Mouse (Mus musculus) liver, postnatal 0 days (tissue): ENCODE results near the gene Mgat4a. TPM values are rescaled to one million over a fixed set of nuclear protein-coding genes. Genes with fewer than 3 reads are reported as not detected.
A peak's percentile ranks its signal among the peaks of the same experiment; 100 is the strongest.

Experiments
- ATAC-seq: fragments of 200-750 bp; cut with Nextera tagmentation; 2 replicates; pipeline ENCODE4 v1.8.0; 2017; ENCODE audit warnings: mild to moderate bottlenecking, moderate library complexity
- DNase-seq: peaks from one replicate; pipeline ENCODE4 v3.0.0-alpha.2; 2016
- H3K27ac ChIP-seq: fragments of 300-500 bp; sonication (generic); 2 replicates; pipeline ENCODE4 v1.5.1; 2014; ENCODE audit warnings: antibody characterized with exemption, moderate library complexity, mild to moderate bottlenecking, low read depth
- H3K27me3 ChIP-seq: fragments of 300-500 bp; sonication (generic); 2 replicates; pipeline ENCODE4 v1.6.1; 2014; ENCODE audit warnings: low read length, control low read depth, mixed read lengths; ENCODE audit not compliant: insufficient read depth
- H3K36me3 ChIP-seq: fragments of 300-500 bp; sonication (generic); replicated peaks from 2 replicates; pipeline ENCODE4 v1.6.1; 2014; ENCODE audit warnings: mild to moderate bottlenecking, control low read depth, low read length, moderate library complexity, mixed read lengths; ENCODE audit not compliant: insufficient read depth
- H3K4me1 ChIP-seq: fragments of 300-500 bp; sonication (generic); 2 replicates; pipeline ENCODE4 v1.6.1; 2014; ENCODE audit warnings: antibody characterized with exemption, mild to moderate bottlenecking, control low read depth; ENCODE audit not compliant: insufficient read depth
- H3K4me2 ChIP-seq: fragments of 300-500 bp; sonication (generic); 2 replicates; pipeline ENCODE4 v1.6.1; 2014; ENCODE audit warnings: low read depth, mild to moderate bottlenecking, low read length, moderate library complexity, mixed read lengths
- H3K4me3 ChIP-seq: fragments of 300-500 bp; sonication (generic); 2 replicates; pipeline ENCODE4 v1.5.1; 2014; ENCODE audit warnings: low read depth, low read length
- H3K9ac ChIP-seq: fragments of 300-500 bp; sonication (generic); replicated peaks from 2 replicates; pipeline ENCODE4 v1.6.1; 2014; ENCODE audit warnings: mild to moderate bottlenecking, moderate library complexity
- H3K9me3 ChIP-seq: fragments of 300-500 bp; sonication (generic); 2 replicates; pipeline ENCODE4 v1.6.1; 2016; ENCODE audit warnings: mild to moderate bottlenecking, control low read depth, low read length, mixed read lengths
- CTCF ChIP-seq: sonication (generic); IDR thresholded peaks from 2 replicates; pipeline ENCODE4 v1.5.1; 2016; ENCODE audit warnings: antibody characterized with exemption, low read depth
- EP300 ChIP-seq: IDR thresholded peaks from 2 replicates; pipeline ENCODE4 v1.6.1; 2016; ENCODE audit warnings: antibody characterized with exemption, low read depth, mild to moderate bottlenecking
- WGBS: fragments of 180-500 bp; shearing (Covaris S2); extraction: QIAGEN DNeasy Blood & Tissue Kit; methylation state at CpG from one replicate; pipeline ENCODE4 v1.1.7; 2014; ENCODE audit not compliant: insufficient replicate concordance; 5-methylcytosine and 5-hydroxymethylcytosine counted together
- polyA plus RNA-seq: library from polyadenylated mRNA; unstranded; fragments of >200 nt; fragmentation: Nextera tagmentation; extraction: Ambion mirVana; gene quantifications from 2 replicates; pipeline ENCODE4 v1.2.1, GENCODE M21; 2015

Gene Mgat4a
- polyA plus RNA-seq, 1 experiment from 2014 or later, result 0.66 TPM

DNA sequence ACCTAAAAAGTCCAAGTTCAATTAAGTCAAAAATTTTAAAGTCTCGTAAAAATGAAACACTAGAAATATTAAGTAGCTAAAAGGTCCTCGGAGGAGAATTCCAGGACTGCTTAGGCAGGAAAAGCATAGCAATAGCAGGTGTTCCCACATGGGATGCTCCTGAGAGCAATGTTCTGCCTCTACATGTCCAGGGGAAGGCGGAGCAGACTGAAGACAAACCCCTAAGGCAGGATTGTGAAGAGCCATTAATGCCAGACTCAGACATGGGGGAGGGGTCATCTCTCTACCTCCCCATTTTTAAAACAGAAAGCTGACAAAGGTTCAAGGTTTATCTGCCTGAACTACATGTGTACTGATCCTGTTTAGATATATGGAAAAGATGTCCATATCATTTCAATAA is 45.7 kb downstream of the Mgat4a start:
- Histone ChIP-seq H3K9ac (no peak overlapping the region), H3K4me3 (no peak overlapping the region), H3K27ac (no peak overlapping the region), H3K4me1 (peaks cover 10% of the 10 kb centered on the region; the same call in 1 of the 2 replicates), H3K4me2 (no peak overlapping the region; the same call in 1 of the 2 replicates), H3K36me3 (no peaks in the 10 kb centered on the region), H3K9me3 (no peaks in the 10 kb centered on the region), H3K27me3 (no peaks in the 10 kb centered on the region)
- DNase-seq (no peak), ATAC-seq (no peak)
- TF ChIP-seq CTCF (no peak), EP300 (no peak)
- 95% methylated on average over 3 of the region's 3 CpGs for WGBS

DNA sequence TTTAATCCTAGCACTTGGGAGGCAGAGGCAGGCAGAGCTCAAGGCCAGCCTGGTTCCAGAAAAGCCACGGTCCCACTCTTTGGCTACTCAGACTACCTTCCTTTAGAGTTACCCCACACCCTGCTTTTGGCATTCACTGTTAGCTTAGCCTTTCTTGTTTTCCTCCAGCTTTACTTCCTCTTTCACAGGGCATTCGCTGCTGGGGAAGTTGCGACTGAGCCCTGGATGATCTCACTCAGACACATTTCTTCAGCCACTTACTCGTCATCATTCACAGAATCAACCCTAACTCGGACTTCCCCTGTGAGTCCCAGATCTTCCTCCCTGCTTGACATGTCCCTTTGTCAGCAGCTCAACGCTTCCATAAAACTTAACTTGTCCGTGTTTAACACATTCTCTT is 49.1 kb downstream of the Mgat4a start:
- H3K4me1 ChIP-seq, result peaks cover 9% of the 10 kb centered on the region; the same call in 1 of the 2 replicates
- H3K4me3 ChIP-seq, result no peak overlapping the region
- H3K27ac ChIP-seq, result peak overlapping the region; percentile 71
- DNase-seq (peak; percentile 45), ATAC-seq (peak; percentile 69)
- H3K36me3 ChIP-seq, result no peaks in the 10 kb centered on the region
- no peak overlapping the region; the same call in 1 of the 2 replicates for H3K9ac ChIP-seq
- no peaks in the 10 kb centered on the region for H3K27me3 ChIP-seq
- TF ChIP-seq CTCF, result no peak
- H3K9me3 ChIP-seq, result no peaks in the 10 kb centered on the region
- WGBS, result 20% methylated on average over 7 of the region's 7 CpGs
- H3K4me2 ChIP-seq, result peak overlapping the region; percentile 48

DNA sequence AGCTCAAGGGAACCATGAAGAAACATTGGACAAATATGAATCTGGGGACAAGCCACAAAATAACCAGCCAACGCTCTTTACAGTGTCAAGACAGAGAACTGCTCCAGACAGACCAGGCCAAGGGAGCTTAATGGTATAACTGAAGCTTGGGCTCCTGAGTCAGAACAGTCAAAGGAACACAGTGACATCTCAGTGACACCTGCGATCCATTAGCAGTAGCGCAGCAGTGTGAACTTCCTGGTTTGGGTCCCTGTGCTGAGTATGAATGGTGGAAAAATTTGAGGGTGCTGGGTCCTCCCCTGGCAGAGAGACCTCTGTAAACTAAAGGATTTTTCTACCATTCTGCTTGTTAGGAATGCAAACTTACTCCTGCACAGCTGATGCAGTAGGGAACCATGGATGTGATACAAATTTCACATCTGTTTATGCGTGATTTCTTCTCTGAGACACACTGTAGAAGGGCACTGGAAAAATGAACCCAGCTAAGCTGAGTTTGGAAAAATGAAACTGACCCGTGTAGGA is 50.1 kb downstream of the Mgat4a start:
- Histone ChIP-seq H3K4me1 (peaks cover 6% of the 10 kb centered on the region; the same call in 1 of the 2 replicates), H3K27me3 (no peaks in the 10 kb centered on the region), H3K36me3 (no peaks in the 10 kb centered on the region), H3K9me3 (no peaks in the 10 kb centered on the region), H3K4me2 (no peak overlapping the region), H3K9ac (no peak overlapping the region), H3K27ac (peak overlapping the region; percentile 71; the same call in 1 of the 2 replicates), H3K4me3 (no peak overlapping the region)
- 80% methylated on average over 5 of the region's 5 CpGs for WGBS
- TF ChIP-seq CTCF, result no peak
- TF ChIP-seq EP300, result no peak
- no peak for ATAC-seq
- DNase-seq, result no peak

DNA sequence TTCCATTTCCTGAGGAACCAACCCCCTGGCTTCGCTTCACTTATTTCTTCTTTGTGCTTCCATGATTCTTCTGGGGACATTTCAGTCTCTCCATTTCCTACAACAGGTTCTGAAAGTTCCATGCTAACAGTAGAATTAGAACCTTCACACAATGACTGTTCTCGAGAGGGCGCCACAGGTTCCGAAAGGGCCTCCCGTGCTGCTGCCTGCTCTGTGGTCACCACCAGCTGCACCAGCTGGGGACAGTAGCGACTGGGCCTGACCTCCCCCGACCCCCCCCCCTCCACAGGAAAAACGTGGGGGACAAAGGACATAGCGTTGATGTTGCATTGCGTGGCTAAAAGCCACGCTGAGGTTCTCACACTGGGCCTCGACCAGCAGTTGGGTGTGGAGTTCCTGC is 52.3 kb downstream of the Mgat4a start:
- ATAC-seq, result no peak

DNA sequence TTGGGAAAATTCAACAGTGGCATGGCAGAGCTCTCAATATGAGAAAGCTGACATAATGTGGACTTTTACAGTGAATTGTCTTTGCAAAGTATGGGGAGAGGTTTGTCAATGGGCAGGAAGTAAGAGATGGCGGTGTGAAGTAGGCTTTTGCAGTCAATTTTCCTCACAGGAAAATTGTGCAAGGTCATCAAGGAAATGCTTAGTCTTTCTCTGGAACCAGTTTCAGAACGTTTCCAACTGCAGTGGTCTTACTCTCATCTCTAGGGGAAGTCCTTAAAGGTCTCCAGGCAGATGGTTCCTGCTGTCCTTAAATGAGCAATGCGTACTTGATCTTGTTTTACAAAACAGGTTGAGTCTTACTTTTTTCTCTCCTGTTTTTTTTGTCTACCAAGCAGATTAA is 53.8 kb downstream of the Mgat4a start:
- 52% methylated on average over 3 of the region's 3 CpGs for WGBS
- no peaks in the 10 kb centered on the region for H3K36me3 ChIP-seq
- H3K4me3 ChIP-seq, result no peak overlapping the region
- no peak overlapping the region for H3K4me2 ChIP-seq
- no peaks in the 10 kb centered on the region for H3K27me3 ChIP-seq
- DNase-seq (no peak), ATAC-seq (no peak)
- peak overlapping the region; percentile 35; the same call in 1 of the 2 replicates for H3K27ac ChIP-seq
- TF ChIP-seq EP300 (no peak), CTCF (no peak)
- H3K4me1 ChIP-seq, result peaks cover 1% of the 10 kb centered on the region; the same call in 1 of the 2 replicates
- no peak overlapping the region for H3K9ac ChIP-seq
- no peaks in the 10 kb centered on the region for H3K9me3 ChIP-seq

More for the DNA sequence above, 52.3 kb downstream of the Mgat4a start:
- Histone ChIP-seq H3K27me3 (no peaks in the 10 kb centered on the region), H3K4me1 (peaks cover 6% of the 10 kb centered on the region; the same call in 1 of the 2 replicates), H3K9me3 (no peaks in the 10 kb centered on the region), H3K4me2 (no peak overlapping the region), H3K36me3 (no peaks in the 10 kb centered on the region), H3K27ac (no peak overlapping the region), H3K9ac (no peak overlapping the region), H3K4me3 (no peak overlapping the region)
- DNase-seq, result no peak
- 63% methylated on average over 12 of the region's 12 CpGs for WGBS
- TF ChIP-seq EP300 (no peak), CTCF (no peak)

DNA sequence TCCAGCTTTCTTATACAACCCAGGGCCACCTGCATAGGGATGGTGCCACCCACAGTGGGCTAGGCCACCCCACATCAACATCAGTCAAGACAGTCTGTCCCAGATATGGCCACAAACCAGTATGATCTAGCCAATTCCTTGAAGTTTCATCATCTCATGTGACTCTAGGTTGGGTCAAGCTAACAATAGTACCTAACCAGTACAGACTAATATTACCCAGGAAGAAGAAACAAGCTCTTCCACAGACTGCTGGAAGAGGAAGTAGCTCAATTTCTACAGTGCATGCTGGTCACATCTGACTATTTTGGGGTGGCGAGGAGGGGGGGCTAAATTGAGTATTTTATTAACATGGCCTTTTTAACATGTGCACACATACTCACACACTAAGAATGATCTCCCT is 54.4 kb downstream of the Mgat4a start:
- ATAC-seq (0 out of 2 replicates have a peak, but pooled peaks have one; percentile 40), DNase-seq (no peak)
- Histone ChIP-seq H3K4me2 (no peak overlapping the region), H3K9me3 (no peaks in the 10 kb centered on the region), H3K4me1 (no peaks in the 10 kb centered on the region; the same call in 1 of the 2 replicates), H3K9ac (no peak overlapping the region), H3K4me3 (no peak overlapping the region), H3K36me3 (no peaks in the 10 kb centered on the region), H3K27ac (peak overlapping the region; percentile 19; the same call in 1 of the 2 replicates), H3K27me3 (no peaks in the 10 kb centered on the region)
- WGBS, result 74% methylated on average over 1 of the region's 1 CpGs
- TF ChIP-seq CTCF (no peak), EP300 (no peak)

DNA sequence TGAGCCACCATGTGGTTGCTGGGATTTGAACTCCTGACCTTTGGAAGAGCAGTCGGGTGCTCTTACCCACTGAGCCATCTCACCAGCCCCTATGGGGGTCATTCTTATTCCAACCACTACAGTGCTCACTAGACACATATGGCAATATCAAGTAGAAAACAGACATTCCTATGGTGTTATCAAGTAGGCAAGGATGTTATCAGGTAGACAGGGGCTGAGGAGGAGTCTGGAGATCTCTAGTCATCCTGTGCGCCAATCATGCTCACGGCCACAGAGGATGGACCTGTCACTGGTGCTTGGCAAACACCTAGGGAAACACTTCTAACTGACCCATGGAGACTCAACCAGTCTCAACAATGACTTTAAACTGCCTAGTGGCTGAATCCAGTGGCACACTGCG is 56.2 kb downstream of the Mgat4a start:
- ATAC-seq, result no peak
- Histone ChIP-seq H3K27me3 (no peaks in the 10 kb centered on the region), H3K4me2 (no peak overlapping the region), H3K4me3 (no peak overlapping the region), H3K4me1 (peaks cover 11% of the 10 kb centered on the region), H3K9ac (no peak overlapping the region), H3K9me3 (no peaks in the 10 kb centered on the region), H3K36me3 (no peaks in the 10 kb centered on the region), H3K27ac (no peak overlapping the region)
- WGBS, result 71% methylated on average over 4 of the region's 4 CpGs
- no peak for DNase-seq
- TF ChIP-seq CTCF (no peak), EP300 (no peak)
